Mouse (Mus musculus): ENCODE data around the gene Draxin.

DNA sequence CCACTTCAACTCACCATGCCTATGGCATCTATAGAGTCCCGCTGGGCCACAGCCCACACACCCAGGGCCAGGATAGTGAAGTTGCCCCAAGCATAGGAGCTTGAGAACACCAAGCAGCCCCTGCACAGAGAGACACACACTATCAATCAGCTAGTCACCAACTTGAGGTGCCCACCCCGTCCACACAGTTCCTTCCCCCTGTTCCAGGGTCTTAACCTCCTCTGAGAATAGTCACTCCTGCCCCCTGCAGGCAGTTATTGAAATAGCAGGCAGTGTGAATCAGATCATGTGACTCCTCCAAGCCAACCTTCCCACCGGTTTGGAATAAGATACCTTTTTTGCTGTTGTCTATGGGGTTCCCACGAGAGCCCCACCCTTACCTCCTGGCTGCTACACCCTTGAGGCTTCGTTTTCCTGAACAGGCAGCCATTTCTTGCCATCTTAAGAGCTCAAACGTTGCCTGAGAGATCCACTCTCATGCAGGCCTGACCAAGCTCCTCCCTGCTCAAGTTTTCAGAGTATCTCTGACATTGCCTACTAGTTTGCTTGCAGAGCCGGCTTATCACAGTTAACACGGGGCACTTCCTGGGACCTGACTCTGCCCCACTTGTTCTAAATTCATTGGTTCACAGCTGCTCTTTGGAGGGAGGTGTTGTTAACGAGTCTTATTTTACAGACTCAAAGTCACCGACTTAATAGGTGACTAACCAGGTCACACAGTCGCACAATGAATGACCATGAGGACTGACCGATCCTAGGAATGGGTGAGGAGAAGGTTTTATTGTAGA is 48.0 kb downstream of the Draxin start:
- TF ChIP-seq TAL1 (IDR thresholded peaks at IDR 0.05; ENCODE audit: low read length), result no peak
- TF ChIP-seq GATA1 (IDR thresholded peaks at IDR 0.05; ENCODE audit: low read length), result no peak
